Mouse (Mus musculus) urinary bladder, adult 2 months (tissue): ENCODE data around the gene Ecm2. TPM values are rescaled to one million over a fixed set of nuclear protein-coding genes. Genes with fewer than 3 reads are reported as not detected.

ENCODE experiments used
- DNase-seq: peaks from one replicate; pipeline ENCODE4 v3.0.0; 2022; ENCODE audit warnings: low spot score
- polyA plus RNA-seq: library from polyadenylated mRNA; depleted of rRNA; stranded (reverse); fragments of >200 nt; gene quantifications from 2 replicates; pipeline ENCODE4 v1.2.3, GENCODE M21; 2012; rRNA removed

The Ecm2 gene
- polyA plus RNA-seq: 11.8 and 13.4 TPM in 2 replicates

DNA sequence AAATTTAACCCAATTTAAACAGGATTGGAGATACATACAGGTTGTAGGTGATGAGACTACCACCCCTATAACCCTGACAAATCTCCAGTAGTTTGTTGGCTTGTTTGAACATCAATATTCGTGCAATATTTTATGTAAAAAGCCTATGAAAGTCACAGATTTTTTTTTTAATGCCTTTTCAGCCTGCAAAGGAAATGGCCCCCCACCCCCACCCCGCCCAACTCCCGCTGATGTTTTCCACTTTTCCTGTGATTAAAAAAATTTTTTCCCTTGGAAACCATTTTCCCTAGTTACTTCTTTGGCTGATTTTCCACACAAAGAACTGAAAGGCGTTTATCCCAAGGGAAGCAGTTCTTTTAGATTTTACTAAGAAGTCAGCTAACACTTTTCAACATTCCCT, at the start of gene Ecm2:
Ecm2 (plus strand) TSS at position 301 of the 400 bp plus-strand sequence.
- DNase-seq: no peak

DNA sequence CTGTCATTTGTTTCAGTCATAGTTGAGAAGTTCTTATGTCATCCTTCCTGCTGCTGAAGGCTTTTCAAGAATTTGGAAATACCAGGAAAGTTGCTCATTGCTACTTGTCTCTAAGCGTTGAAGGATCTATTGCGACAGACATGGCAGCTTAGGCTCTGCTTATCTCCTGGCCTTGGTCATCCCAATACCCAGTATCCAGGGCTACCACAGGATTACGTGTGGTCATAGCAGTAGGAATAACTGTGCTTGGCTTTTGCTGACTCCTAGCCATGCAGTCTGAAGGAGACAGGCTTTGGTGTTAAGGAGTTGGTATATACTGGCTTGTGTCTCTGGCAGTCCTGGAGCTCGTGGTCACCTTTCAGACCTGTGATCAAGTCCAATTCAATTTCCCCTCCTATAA, 44.3 kb upstream of the Ecm2 start:
- DNase-seq: no peak

DNA sequence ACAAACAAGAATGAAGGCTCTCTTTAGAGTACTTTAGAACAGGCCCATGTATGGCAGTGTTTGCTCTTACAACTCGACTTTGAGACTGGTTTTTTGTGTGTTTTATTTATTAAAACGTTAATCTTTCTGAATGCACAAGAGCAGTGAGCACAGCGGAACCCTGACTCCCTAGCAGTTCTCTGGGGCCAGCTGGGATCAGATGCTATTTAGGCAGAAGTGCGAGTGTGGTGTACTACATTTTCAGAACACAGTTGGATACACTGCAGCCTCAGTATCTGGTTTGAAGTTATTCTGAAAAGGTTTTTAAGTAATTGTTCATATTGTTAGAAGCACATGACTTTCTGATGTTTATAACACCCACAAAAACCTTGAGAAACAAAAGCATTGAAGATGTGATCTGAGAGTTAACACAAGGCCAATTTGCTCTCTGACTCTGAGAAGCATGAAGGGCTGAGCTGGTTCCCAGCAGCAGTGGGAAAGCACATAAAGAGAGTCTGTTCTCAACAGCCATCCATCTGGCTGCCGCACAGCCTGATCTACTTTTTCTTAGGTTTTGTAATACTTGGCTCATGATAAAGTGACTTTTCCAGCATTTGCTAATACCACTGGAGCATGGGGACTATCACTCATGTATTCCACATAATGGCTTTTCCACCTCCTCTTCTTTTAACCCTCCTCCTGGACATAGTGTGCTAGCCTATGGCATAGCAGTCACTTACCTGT, 43.8 kb upstream of the Ecm2 start:
- DNase-seq: no peak

DNA sequence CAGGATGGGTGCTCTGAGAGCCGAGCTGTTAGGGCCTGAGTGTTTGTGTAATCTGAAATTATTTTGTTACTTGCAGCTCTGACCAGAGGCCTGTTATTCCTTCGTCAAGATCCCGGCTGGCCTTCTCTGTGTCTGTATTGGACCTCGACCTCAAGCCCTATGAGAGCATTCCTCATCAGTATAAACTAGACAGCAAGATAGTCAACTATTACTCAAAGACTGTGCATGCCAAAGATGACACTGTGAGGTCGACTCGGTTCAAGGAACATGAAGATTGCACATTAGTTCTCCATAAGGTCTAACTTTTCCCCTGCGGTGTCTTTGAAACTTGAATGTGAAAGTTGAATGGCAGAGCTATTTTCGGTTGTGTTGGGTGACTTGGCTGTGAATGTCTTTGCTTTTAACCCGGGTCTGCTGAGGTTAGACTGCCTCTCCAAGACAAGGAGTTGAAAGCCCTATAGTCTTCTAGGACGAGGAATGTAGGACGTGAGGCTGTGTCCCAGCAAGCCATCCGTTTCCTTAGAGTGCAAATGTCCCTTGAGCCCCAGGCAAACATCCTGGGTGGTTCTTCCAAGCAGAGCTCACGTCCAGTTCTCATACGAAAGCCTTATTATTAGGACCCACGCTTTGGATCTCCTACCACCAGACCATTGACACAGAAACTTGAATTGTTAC, 43.0 kb upstream of the Ecm2 start:
- DNase-seq: no peak

DNA sequence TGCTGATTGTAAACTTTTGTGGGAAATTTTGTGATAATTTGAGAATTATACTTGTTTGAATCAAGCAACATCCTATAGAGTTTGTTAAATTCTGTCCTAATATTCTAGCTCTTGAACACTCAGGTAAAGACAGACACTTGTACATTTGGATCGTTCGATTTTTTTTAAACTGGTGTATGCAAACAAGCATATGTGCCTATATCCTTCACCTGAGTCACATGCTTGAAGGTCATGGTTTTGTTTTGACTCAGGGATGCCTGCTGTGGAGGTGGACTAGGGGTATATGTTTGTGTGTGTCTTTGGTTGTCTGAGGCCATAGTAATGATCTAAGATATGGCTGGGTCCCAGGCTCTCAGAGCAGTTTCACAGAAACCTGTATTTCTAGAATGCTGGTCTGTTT, 41.7 kb upstream of the Ecm2 start:
- DNase-seq: no peak

DNA sequence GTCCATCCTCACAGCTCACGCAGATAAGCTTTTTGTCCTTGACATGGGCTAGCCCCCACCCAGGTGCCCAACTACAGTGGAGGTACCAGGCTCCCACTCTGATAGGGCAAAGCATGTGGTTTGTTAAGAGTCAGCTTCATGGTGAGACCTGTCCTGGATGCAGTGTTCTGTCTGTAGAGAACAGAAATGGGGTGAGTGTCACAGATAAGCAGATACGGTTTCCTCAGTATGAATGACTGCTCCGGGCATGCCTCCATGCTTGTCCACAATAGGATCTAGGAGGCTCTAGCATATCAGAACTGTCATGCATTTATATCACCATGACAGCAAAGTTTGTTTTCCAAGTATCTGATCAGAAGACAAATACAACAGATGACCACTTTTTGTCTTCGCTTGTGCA, 38.7 kb upstream of the Ecm2 start:
- DNase-seq: no peak

DNA sequence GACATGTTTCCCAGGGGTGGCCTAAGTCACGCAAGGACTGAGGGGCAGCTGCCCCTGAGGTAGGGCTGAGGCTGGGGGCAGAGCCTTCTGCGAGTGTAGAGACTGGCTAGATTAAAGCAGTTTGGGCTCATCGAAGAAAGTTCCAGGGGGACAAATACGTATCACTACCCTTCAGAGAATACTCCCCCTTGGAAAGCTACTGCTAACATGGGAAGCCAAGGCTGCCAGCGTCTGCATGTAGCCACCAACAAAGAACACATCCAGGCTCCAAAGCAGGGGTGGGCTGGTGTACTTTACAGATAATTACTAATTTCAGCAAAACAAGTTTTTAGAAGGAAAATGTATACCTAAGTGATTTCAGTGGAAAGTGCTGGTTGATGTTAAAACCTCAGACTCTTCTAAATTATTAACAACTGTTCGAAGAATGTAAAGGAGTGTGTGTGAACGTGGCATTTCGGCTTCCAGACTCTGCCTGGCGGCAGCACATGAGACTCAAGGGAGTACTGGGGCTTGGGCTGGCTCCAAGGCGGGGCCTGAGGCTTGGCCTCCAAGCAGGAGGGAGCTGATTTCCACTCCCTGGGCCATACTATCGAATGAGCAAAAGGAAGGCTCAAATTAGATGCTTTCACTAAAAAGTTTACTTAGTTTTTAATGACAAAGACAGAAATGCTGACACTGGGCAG, 38.1 kb upstream of the Ecm2 start:
- no peak for DNase-seq

DNA sequence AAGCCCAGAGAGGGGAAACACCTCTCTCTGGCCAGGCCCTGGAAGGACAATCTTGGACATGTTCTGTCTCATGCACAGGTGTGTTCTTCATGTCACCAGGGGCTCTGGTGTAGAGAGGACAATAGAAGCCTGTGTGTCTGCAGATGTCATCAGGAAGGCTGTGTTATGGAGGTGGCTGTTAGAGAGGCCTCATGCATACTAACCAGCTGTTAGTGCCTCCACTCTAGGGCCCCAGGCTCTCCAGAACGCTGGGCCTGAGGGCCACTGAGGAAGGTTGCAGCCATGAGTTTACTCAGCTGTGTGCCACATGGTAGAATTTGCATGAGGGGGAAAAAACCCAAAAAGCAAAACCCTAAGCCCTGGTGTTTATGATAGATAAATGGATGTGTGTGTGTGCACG, 37.0 kb upstream of the Ecm2 start:
- DNase-seq: no peak

DNA sequence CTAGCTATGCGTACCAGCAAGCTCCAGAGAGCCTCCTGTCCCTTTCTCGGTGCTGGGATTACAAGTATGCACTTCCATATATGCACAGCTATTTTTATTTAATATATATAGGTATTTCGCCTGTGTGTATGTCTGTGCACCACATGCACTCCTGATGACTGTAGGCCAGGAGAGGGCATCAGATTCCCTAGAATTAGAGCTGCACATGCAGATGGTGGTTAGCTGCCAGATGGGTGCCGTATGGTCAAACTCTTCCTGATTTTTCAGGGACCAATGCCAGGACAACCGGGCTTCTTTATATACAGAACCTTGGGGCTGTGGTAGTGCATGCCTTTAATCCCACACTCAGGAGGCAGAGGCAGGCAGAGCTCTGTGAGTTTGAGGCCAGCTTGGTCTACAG, 35.6 kb upstream of the Ecm2 start:
- no peak for DNase-seq

DNA sequence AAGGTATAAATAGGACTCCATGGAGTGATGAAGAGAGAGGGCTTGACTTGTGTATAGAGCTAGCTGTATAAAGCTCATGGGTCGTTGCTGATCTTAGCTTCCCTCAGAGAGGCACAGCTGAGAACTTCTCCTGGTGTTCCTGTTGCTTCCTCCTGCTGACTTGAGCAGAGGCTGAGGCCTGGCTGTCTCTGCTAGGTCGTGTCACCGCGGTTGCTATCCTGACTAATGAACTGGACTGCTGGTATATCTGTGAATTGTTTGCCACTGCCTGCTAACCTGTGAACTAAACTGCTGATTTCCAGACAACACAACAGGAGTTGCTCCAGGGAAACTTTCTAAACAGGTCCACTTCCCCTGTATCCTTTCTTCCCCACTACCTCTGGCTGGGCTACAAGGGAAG, 34.3 kb upstream of the Ecm2 start:
- DNase-seq: no peak

DNA sequence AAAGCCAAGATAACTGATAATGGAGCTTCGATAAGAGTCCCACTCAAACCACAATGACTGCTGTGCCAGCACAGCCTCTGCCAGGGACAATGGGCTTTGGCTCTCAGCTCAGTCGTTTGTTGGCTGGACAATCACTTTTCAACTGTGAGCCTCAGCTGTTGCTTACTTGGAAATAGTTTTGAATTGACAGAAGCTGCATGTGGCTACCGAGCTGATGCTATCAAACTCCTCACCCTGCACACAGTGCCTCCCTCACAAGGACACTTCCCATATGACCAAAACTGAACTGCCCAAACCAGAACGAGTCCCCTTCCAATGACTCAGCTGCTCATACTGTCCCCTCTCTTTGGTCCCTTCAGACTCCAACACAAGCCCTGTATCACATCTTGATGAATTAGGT, 33.8 kb upstream of the Ecm2 start:
- no peak for DNase-seq

DNA sequence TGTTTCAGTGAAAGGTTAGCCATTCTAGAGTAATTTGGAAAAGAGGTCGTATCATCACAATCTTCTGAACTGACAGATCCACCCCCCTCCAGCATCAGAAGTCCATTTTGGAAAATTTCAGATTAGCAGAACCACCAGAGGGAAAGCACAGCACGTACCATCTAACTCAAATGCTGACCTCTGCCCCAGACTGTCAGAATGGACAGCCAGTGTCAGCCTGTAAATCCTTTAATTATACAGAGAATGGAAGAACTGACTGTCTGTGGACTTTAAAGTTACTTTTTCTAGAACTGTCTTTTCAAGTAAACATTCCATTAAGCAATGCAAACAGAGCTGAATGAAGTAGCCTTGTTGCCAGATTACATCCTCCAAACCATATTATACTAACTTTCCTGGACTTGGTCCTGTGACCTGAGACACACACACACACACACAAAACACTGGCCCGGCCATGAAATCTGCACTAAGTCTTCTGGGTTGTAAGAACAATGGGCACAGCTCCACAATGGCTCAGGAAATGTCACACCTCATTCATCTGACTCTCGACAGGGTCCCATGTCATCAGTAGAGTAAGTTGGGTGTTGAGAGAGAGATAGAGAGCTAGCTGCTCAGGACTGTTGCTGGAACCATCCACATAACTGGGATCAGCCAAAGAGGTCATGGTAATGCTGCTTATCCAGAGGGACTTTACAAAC, 32.5 kb upstream of the Ecm2 start:
- DNase-seq: no peak

DNA sequence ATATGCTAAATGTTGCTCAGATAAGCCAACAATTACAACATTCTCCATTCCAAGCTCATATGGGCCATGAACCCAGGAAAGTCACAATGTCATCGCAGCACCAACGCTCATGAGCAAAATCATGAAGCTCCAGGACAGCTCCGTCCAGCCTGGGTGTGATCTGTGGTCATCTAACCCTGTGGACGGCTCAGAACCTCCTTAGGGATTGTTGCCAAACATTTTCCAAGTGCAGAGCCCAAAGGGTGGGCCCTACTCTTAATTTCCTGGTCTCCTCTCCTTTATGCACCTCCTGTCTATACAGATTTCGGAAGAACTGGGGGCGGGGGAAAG, 32.0 kb upstream of the Ecm2 start:
- no peak for DNase-seq

DNA sequence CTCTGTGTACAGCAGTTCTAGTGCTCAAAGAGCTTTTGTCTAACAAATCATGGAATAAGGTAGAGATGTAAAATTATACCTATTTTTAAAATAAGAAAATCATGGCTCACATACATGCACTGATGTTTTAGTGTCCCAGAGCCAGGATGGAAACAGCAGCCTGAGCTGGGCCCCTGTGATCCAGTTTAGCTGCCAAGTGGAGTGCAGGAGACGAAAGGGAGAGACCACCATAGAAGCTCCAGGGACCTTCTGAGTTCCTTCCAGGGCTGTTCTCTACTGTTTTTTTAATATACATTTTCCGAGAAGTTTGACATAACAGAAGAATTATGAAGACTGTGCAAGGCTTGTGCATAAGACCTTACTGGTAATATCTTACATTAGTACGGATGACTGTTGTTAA, 26.7 kb upstream of the Ecm2 start:
- DNase-seq: no peak

DNA sequence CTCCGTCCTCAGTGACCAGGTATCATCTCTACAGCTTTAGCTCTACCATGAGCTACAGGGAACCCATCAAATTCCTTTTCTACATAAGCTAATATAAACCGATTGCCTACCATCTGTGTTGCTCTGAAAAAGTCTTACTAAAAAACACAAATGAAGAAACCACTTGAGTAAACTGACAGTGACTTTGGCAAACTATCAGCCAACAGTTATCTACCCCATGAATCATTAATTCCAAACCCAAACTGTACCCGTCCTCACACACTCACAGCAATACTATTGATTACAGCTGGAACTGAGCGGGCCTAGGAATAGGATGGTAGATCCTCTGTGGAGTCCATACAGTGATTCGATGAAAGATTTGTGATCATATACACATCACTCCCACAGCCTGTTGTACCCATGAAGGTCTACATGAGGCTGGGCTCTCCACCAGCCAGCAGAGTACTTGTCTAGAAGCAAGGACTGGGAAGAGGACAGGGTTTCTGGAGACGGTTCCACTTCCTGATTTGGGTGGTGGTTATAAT, 25.7 kb upstream of the Ecm2 start:
- DNase-seq: no peak

DNA sequence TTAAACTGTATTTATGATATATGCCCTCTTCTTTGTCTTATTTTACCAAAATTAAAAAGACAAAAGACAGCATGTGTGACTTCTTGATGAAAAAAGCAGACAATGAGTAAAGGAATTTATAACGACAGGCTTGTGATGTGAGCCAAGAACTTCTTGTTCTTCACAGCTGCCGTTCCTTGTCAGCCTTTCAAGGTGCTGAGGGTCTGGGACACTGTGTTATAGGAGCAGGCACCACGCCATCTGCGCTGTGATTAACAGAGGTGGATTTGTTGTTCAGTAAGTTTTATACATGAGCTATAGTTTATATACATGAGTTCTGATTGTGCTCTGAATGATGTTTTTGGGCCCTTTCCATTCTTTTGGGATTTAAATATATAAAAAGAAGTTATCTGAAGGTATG, 25.2 kb upstream of the Ecm2 start:
- DNase-seq: no peak

DNA sequence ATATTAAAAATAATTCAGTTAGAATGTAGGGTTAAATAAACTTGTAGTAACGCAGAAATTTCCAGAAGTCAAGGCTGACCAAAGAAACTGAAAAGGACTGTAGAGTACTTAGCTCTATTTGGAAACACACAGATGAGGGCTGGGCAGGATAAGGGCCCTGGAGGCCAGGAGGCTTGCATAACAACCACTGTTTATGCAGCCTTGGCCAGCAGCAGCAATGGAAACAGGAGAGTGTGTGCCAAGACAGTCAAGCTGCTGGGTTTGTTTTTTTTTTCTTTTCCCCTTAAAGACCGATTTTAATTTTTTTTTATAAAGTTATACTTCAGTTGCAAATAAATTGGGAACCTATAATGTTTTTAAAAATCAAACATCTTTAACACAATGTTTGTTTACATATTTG, 24.6 kb upstream of the Ecm2 start:
- DNase-seq: no peak

DNA sequence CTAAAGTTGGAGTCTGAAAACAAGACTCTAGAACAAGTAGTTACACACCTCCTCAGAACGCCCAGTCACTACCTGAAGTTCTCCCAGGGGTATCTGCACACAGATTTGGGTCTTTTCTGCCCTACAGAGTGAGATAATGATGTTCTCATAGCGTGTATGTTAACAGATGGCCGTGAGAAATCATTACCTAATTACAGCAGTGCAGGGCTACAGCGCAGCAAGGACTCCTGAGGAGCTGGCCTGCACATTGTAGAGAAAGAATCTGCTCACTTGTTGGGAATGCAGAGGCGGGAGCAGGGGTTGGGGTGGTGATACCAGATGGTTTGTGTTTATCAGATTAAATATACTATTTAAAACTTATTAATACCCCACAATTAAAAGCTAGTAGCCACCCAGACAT, 24.1 kb upstream of the Ecm2 start:
- DNase-seq: no peak

DNA sequence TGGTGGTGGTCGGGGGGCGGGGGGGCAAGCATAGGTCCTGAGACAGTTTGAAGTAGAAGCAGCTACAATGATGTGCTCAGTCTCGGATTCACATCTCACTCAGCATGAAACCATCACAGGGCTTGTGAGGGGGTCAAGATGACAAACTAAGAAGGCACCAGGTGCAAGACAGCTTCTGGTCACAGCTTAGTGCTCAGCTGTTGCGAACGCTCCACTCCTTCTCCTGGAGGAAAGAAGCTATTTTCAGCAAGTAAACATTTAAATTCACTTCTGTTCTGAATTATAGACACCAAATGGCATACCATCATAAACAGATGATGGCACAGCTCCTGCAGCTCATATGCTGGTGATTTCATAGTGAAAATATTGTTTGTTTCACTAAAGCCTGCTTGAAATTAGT, 19.2 kb upstream of the Ecm2 start:
- DNase-seq: no peak

DNA sequence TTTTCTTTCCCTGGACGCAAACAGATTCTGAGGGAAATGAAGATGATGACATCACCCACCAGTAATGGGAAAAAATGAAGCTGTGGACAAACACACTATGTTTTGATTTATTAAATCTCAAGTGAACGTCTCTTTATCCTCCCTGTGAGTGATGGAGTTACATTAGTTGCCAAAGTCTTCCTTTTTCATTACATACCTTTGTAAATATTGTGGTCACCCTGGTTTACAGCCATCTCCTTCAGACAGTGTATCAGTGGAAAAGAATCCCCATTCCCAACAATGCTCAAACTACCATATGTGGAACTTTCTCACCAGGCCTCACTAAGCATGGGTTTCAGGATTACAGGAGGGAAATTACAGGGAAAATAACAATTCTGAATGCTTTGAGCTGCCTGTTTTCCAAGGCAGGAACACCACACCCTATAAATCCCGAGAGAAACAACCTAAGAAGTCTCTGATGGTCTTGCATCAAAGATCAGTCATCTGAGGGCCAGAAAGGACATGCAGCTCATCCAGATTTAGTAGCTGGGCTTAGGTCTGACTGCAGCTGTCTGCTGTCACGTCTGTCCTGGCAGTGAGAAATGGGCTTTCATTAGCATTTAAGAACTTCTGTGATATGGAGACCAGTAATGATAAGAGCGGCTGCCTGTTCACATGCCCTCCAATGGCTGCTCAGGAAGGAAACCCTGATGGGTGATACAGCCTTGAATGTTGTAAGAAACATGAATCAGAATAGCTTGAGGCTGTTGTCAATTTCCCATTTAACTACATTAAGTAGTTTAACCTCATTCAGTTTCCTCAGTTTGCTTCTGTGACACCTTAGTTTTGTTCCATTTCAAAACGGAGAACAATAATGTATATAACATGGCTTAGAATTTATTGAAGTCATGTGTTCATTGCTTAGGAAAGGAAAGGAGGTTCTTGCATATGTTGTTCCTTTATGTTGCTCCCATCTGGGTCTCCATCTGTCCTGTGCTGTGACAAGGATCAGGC, 11.9 kb upstream of the Ecm2 start, which contains the start of gene Tes3-ps:
Tes3-ps (plus strand) TSS at position 943 of the 993 bp plus-strand sequence.
- no peak for DNase-seq

DNA sequence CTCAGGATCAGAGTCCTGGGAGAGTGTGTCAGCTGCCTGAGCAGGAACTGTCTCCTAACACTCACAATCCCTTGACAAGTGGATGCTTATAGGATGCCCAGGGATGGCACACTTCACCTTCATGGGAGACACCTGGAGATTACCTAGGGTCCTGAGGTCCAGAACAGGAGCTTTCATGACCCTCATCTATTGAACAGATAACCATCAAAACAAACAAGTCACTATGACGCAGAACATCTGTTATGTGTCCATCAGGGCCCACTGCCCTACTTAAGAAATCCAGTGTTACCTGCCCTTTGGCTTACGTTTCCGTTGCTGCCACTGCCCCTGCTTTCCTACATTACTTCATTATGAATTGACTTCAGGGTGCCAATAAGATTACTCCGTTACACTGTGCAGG, 1.2 kb downstream of the Ecm2 start:
- no peak for DNase-seq
